Mouse (Mus musculus) retina, embryonic 14.5 days (tissue): ENCODE data around the gene Slit3.

Experiments
- DNase-seq: peaks from one replicate; pipeline ENCODE4 v3.0.0-alpha.2; 2015; ENCODE audit warnings: low spot score

Slit3 gene

GRCm38 (mm10) chr11:35627815-35628214 lies 506.8 kb downstream of the Slit3 start:
- DNase-seq, result no peak

- no peak for DNase-seq
These were observed 511.2 kb downstream of the Slit3 start for GRCm38 (mm10) chr11:35632262-35632661.

- DNase-seq, result no peak
These were observed 516.1 kb downstream of the Slit3 start for GRCm38 (mm10) chr11:35637102-35637501.

GRCm38 (mm10) chr11:35638862-35639384 lies 517.9 kb downstream of the Slit3 start:
- peak; percentile 18 for DNase-seq

- peak; percentile 30 for DNase-seq
These were observed 518.4 kb downstream of the Slit3 start for GRCm38 (mm10) chr11:35639428-35639827.

GRCm38 (mm10) chr11:35651286-35651685 lies 530.3 kb downstream of the Slit3 start:
- DNase-seq, result no peak

- DNase-seq, result no peak
These were observed 534.8 kb downstream of the Slit3 start for GRCm38 (mm10) chr11:35655836-35656235.

- no peak for DNase-seq
These were observed 536.6 kb downstream of the Slit3 start for GRCm38 (mm10) chr11:35657582-35657981.

- DNase-seq, result no peak
These were observed 539.9 kb downstream of the Slit3 start for GRCm38 (mm10) chr11:35660967-35661366.

GRCm38 (mm10) chr11:35662945-35663344 lies 541.9 kb downstream of the Slit3 start:
- DNase-seq, result no peak

- DNase-seq, result peak; percentile 87
These were observed 542.6 kb downstream of the Slit3 start for GRCm38 (mm10) chr11:35663661-35664060.

- peak; percentile 76 for DNase-seq
These were observed 544.0 kb downstream of the Slit3 start for GRCm38 (mm10) chr11:35664991-35665390.

- DNase-seq, result peak; percentile 31
These were observed 546.4 kb downstream of the Slit3 start for GRCm38 (mm10) chr11:35667428-35667827.

- DNase-seq, result peak; percentile 18
These were observed 547.1 kb downstream of the Slit3 start for GRCm38 (mm10) chr11:35668138-35668537.

- DNase-seq, result no peak
These were observed 547.7 kb downstream of the Slit3 start for GRCm38 (mm10) chr11:35668750-35669149.

GRCm38 (mm10) chr11:35669536-35669935 lies 548.5 kb downstream of the Slit3 start:
- no peak for DNase-seq

GRCm38 (mm10) chr11:35670181-35670580 lies 549.2 kb downstream of the Slit3 start:
- no peak for DNase-seq

- DNase-seq, result no peak
These were observed 549.7 kb downstream of the Slit3 start for GRCm38 (mm10) chr11:35670746-35671145.

GRCm38 (mm10) chr11:35673050-35673449 lies 552.0 kb downstream of the Slit3 start:
- DNase-seq, result no peak

- DNase-seq, result no peak
These were observed 553.2 kb downstream of the Slit3 start for GRCm38 (mm10) chr11:35674242-35674641.

GRCm38 (mm10) chr11:35676744-35677143 lies 555.7 kb downstream of the Slit3 start:
- no peak for DNase-seq

GRCm38 (mm10) chr11:35679976-35680375 lies 559.0 kb downstream of the Slit3 start:
- no peak for DNase-seq

- no peak for DNase-seq
These were observed 566.3 kb downstream of the Slit3 start for GRCm38 (mm10) chr11:35687316-35687715.

- peak; percentile 18 for DNase-seq
These were observed 569.7 kb downstream of the Slit3 start for GRCm38 (mm10) chr11:35690515-35691281.
